Mouse (Mus musculus): ENCODE measurements around the gene Mettl13. TPM values are rescaled to one million over a fixed set of nuclear protein-coding genes. Genes with fewer than 3 reads are reported as not detected.

Gene Mettl13
- total RNA-seq (2022) = 10 to 100 TPM in 2 of 4 experiments, 1 to 10 TPM in 2; 7.1 to 11.4 (median 10.0) TPM

DNA sequence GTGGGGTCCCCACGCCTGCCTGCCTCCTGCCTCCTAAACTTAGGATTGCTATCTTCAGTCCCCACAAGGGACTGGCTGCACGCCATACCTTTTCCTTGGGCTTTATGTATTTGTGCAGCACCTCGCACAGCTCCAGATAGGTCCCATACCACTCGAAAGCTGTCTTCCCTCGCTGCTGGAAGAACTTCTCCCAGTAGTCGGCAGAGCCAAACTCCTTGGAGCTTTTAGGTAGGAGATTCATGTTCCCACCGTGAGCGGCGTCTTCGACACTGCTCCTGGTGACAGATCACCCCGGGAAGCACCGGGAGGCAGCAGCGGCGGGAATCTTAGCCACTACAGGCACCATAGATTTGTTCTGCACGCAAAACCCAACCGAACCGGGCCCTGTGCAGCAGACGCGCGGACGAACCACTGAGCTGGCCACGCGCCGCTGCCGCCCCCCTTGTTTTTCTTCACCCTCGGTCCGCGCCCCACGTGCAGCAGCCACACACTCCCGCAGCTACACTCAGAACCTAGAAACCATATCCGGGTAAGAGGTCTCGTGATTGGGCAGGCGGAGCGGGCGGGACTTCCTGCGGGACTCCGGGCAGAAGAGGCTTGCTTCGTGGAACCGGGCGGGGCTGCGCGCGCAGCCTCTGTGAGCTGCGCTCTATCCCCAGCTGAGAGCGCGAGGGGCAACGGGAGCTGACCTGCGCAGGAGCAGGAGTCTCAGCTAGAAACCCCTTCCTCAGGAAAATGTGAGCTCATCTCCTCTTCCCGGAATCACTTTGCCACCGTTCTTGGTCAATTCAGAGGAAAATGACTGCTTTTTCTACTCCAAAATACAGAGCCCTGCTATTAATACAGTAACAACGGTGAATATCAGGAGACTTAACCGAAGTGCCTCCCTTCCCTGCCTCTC is at the start of gene Mettl13:
Gene Mettl13, minus strand, starts transcription at position 536 of the 901 bp plus-strand sequence.
- DNase-seq (ENCODE audit: low spot score in 2 of 2) = peak; percentile 80 to 86

DNA sequence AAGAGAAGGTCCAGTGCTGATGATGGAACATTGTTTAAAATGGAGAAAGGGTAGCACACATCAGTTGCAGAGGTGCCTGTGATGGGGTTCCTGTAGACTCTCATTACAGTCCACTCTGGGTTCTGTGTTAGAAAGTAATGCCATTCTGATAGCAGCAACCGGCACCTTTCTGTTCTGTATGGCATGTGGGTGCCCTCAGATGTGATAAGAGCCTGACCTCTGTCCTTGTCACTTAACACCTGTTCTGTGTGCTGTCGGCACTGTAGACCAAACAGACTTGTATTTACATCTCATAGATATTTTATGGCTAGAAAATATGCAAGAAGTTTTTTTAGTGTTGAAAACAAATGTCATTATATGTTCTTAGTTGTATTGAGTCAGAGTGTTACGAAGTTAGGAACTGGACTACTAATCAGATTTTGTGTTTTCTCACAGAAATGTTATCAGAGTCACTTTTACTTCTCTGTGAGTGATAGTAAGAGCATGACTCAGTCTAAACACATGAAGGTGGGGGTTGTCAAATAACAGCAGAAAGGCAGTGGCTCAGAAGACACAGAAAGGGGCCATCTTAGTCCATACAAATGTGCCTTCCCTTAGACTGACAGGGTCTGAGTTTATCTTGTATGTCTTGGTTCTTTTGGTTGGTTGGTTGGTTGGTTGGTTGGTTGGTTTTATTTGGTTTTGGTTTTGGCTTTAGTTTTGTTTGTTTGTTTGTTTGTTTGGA is 49.2 kb upstream of the Mettl13 start:
- DNase-seq (ENCODE audit: low spot score in 2 of 2) = no peak

DNA sequence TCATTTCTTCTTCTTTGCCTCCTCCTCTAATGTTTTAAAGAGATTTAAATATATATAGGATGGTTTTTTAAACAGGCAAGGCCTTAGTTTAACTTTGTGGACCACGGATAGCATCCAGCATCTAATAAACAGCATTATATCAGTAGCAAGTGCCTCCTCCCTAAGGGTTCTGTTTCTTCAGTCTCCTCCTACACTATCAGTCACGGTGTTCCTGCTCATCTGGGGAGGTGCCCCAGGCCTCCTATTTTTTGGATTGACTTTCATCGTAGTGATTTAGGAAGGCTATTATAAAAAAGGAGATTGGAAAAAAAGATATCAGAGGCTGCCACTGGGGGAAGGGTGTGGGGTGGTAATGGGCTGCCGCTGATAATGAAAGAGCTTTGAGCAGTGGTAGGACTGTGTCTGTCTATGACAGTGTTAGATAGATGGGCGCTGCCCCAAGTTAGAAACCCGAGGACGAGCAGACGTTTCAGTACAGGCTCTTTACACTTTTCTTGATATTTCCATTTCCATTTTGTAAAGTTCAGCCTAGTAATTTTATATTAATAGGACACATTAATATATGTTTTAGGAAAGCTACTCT is 42.2 kb upstream of the Mettl13 start:
- DNase-seq (ENCODE audit: low spot score in 2 of 2) = no peak

DNA sequence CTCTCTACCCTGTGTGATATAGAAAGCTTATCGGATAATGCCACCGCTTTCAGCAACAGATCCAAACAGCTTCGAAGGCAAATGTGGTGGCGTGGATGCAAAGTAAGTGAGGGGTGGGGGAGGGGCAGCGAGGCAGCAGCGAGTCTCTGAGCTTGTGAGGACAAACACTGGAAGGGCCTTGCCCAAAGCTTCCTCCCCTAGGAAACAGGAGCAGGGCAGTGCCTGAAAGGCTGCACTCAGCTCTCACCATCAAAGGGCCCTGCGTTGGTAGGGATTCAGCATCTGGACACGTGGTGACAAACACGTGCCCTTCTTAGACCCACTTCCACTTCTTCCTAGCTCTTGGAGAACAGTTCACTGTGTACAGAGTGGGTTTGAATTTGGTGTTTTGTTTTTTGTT is 41.1 kb upstream of the Mettl13 start:
- DNase-seq (ENCODE audit: low spot score in 2 of 2) = no peak

- DNase-seq (ENCODE audit: low spot score in 2 of 2) = no peak
These were observed 40.3 kb upstream of the Mettl13 start for GRCm38 (mm10) chr1:162588606-162589005.

- DNase-seq (ENCODE audit: low spot score in 2 of 2) = no peak
These were observed 37.9 kb upstream of the Mettl13 start for GRCm38 (mm10) chr1:162586282-162586681.

- no peak for DNase-seq (ENCODE audit: low spot score in 2 of 2)
These were observed 34.5 kb upstream of the Mettl13 start for GRCm38 (mm10) chr1:162582884-162583283.

- no peak for DNase-seq (ENCODE audit: low spot score in 2 of 2)
These were observed 26.7 kb upstream of the Mettl13 start for GRCm38 (mm10) chr1:162575098-162575497.

GRCm38 (mm10) chr1:162570931-162571601 is 22.7 kb upstream of the Mettl13 start:
- peak in 1 of 2 experiments; percentile 15 for DNase-seq (ENCODE audit: low spot score in 2 of 2)

DNA sequence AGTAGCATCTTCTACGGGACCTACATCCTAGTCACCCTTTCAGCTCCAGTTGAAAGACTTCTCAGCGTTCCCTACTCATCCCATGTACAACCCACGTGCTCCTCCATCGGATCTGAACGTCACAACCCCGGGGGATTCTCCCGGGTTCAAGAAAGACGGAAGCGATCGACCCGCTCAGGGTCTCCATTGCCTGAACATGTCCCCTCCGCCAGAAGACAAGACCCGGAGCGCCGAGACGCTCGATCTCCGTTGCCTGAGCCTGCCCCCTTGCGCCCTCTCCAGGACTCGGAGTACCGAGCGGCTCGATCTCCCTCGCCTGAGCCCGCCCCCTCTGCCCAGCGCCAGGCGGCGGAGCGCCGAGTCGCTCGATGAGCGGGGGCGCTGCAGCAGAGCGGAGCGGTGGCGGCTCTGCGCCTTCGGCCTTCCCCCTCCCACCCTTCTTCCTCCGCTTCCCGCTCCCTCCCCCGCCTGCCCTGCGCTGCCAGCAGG is 22.0 kb upstream of the Mettl13 start, which contains the start of gene Vamp4:
Gene Vamp4, plus strand, starts transcription at position 256 of the 489 bp plus-strand sequence.
- peak; percentile 90 for DNase-seq (ENCODE audit: low spot score in 2 of 2)

GRCm38 (mm10) chr1:162567351-162567750 is 19.0 kb upstream of the Mettl13 start:
- DNase-seq (ENCODE audit: low spot score in 2 of 2) = no peak

DNA sequence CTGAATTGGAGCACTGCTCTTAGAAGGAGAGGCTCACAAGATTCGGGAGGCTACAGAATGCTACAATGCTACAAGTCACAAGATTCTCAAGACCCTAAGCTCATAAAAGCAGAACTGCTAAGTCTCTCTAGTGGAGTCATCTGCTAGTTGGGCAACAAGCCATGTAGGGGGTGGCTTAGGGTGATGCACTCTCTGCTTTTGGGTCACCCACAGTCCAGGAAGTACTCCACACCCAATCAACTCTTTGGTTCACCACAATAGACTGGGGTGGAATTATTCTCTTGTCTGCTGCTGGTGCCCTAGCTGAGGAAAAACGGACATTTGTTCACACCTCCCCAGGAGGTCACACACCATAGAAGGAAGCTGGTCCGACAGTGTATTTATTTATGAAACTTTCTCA is 16.6 kb upstream of the Mettl13 start:
- no peak for DNase-seq (ENCODE audit: low spot score in 2 of 2)

- no peak for DNase-seq (ENCODE audit: low spot score in 2 of 2)
These were observed 14.9 kb upstream of the Mettl13 start for GRCm38 (mm10) chr1:162563236-162563635.

DNA sequence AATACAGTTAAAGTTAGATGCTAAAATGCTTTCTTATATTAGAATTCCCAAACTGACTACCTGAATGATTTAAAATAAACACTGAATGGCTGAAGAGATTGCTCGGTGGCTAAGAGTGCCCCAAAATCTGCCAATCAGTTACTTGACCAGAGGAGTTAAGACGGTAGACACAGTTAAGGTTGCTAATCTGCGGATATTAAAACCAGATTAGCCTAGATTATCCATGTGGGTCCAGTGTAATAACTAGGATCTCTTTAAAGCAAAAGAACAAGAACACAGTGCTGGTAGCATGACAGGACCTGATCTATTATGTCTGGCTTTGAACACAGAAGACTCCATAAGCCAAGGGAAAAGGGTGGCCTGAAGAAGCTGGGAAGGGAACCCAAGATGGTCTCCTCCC is 5.8 kb upstream of the Mettl13 start:
- DNase-seq (ENCODE audit: low spot score in 2 of 2) = no peak

GRCm38 (mm10) chr1:162552956-162553355 is 4.6 kb upstream of the Mettl13 start:
- DNase-seq (ENCODE audit: low spot score in 2 of 2) = no peak

DNA sequence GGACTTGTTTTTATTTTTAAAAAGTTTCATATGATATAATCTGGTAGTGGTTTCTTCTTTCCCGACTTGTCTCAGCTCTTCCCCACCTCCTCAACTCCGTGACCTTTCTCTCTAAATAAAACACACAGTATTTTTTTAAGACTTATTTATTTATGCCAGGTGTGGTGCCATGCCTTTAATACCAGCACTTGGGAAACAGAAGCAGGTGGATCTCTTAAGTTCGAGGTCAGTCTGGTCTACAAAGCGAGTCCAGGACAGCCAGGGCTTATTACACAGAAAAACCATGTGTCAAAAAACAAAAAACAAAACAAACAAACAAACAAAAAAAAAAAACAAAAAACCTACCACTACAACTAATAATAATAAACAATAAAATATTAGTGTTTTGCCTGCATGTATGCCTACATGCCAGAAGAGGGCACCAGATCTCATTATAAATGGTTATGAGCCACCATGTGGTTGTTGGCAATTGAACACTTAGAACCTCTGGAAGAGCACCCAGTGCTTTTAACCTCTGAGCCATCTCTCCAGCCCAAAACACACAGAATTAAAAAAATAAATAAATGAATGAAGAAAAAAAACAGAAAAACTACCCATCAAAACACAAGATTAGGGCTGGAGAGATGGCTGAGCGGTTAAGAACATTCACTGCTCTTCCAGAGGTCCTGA is 1.4 kb upstream of the Mettl13 start:
- no peak for DNase-seq (ENCODE audit: low spot score in 2 of 2)

DNA sequence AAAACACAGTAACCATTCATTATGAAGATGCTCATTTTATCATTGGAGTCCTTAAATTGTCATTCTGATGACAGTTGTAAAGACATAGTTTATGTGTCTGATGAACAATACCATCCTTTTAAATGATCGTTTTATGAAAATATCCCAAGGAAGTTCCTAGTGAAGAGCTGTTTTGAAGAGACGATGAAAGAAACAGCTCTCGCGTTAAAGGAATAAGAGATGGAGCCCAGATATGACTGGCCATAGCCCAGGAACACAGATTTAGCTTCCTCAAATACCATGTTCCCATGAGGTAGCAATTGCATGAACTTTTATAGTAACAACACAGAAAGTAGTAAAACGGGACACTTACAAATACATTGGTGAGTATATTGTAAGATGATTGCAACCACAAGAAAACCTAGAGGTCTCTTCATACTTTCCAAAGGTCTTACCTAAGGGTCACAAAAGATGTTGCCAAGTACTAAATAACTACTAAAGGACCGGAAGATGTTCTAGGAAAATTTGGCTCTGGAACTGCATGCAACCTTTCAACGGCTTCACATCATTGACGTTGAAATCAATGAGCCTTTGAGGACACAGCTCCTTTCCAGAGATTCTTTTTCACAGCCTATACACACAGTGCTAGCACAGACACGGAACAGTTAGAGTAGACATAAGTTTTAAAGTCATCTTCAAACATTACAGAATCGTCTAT is 714 bp upstream of the Mettl13 start:
- no peak for DNase-seq (ENCODE audit: low spot score in 2 of 2)

DNA sequence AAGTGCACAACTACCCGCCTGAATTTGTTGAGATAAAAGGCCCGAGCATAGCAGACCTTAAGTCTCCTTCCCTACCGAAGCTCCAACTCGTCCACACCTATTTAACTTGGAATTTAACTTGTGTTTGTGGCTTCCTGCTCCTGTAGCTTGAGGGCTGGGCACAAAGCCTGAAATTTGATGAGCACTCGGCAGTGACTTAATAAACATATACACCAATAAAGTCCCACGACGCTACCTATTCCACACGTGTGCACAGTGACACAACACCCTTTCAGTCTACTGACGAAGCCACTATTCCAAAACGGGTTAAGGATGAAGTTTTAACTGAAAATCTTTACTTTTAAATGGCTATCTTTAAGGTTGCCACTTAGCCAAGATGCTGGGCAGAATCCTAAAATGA is 744 bp downstream of the Mettl13 start:
- no peak for DNase-seq (ENCODE audit: low spot score in 2 of 2)

DNA sequence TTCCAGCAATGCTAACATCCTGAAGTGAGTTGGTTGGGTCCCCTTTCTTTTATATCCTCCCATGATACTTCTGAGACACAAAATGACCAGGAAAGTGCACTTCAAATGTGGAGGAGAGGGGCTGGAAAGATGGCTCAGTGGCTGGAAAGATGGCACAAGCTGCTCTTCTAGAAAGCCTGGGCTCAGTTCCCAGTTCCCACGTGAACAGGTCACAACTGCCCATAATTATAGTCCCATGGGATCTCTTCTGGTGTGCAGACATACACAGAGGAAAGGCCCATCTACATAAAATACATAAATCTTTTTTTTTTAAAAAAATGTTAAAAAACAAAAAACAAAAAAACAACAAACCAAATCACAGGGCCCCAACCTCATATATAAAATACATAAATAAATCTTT is 5.1 kb downstream of the Mettl13 start:
- no peak for DNase-seq (ENCODE audit: low spot score in 2 of 2)

Measured in gastrocnemius, adult 8-10 months (tissue).